Mouse (Mus musculus): ENCODE measurements around the gene Taar8b.
"Not testable (repeated sequence)": the region's sequence is repeated elsewhere in the genome, so short reads cannot be mapped to it uniquely, and the experiment has no call there.

The Taar8b gene

GRCm38 (mm10) chr10:24092194-24092593 lies at the start of gene Taar8b:
Taar8b (minus strand) TSS chr10:24092294.
- ATAC-seq (ENCODE audit: insufficient number of reproducible peaks, low FRiP score, low TSS enrichment), result no peak

GRCm38 (mm10) chr10:24138623-24139261 lies 46.6 kb upstream of the Taar8b start:
- ATAC-seq (ENCODE audit: insufficient number of reproducible peaks, low FRiP score, low TSS enrichment), result no peak

- ATAC-seq (ENCODE audit: insufficient number of reproducible peaks, low FRiP score, low TSS enrichment), result no peak
Observed at GRCm38 (mm10) chr10:24134071-24134645, 42.1 kb upstream of the Taar8b start.

GRCm38 (mm10) chr10:24133132-24133531 lies 41.0 kb upstream of the Taar8b start:
- no peak for ATAC-seq (ENCODE audit: insufficient number of reproducible peaks, low FRiP score, low TSS enrichment)

- ATAC-seq (ENCODE audit: insufficient number of reproducible peaks, low FRiP score, low TSS enrichment), result no peak
Observed at GRCm38 (mm10) chr10:24132273-24132672, 40.2 kb upstream of the Taar8b start.

- ATAC-seq (ENCODE audit: insufficient number of reproducible peaks, low FRiP score, low TSS enrichment), result peak; percentile 76; the same call in 1 of the 2 replicates
Observed at GRCm38 (mm10) chr10:24131451-24132262, 39.6 kb upstream of the Taar8b start.

GRCm38 (mm10) chr10:24111116-24111778 lies 19.2 kb upstream of the Taar8b start:
- ATAC-seq (ENCODE audit: insufficient number of reproducible peaks, low FRiP score, low TSS enrichment), result peak; percentile 49; the same call in 1 of the 2 replicates

- not testable (repeated sequence) for ATAC-seq (ENCODE audit: insufficient number of reproducible peaks, low FRiP score, low TSS enrichment)
Observed at GRCm38 (mm10) chr10:24109434-24109833, 17.3 kb upstream of the Taar8b start, which contains the start of gene Taar9. Taar9 (minus strand) TSS chr10:24109534.

- no peak for ATAC-seq (ENCODE audit: insufficient number of reproducible peaks, low FRiP score, low TSS enrichment)
Observed at GRCm38 (mm10) chr10:24108236-24108635, 16.1 kb upstream of the Taar8b start.

GRCm38 (mm10) chr10:24107747-24108146 lies 15.7 kb upstream of the Taar8b start:
- no peak for ATAC-seq (ENCODE audit: insufficient number of reproducible peaks, low FRiP score, low TSS enrichment)

- not testable (repeated sequence) for ATAC-seq (ENCODE audit: insufficient number of reproducible peaks, low FRiP score, low TSS enrichment)
Observed at GRCm38 (mm10) chr10:24103299-24103698, 11.2 kb upstream of the Taar8b start.

- ATAC-seq (ENCODE audit: insufficient number of reproducible peaks, low FRiP score, low TSS enrichment), result not testable (repeated sequence)
Observed at GRCm38 (mm10) chr10:24101812-24102211, 9.7 kb upstream of the Taar8b start, which contains the start of gene Taar8c. Taar8c (minus strand) TSS chr10:24101912.

- ATAC-seq (ENCODE audit: insufficient number of reproducible peaks, low FRiP score, low TSS enrichment), result not testable (repeated sequence)
Observed at GRCm38 (mm10) chr10:24097010-24097409, 4.9 kb upstream of the Taar8b start.

GRCm38 (mm10) chr10:24087168-24087567 lies 4.9 kb downstream of the Taar8b start:
- ATAC-seq (ENCODE audit: insufficient number of reproducible peaks, low FRiP score, low TSS enrichment), result no peak

- no peak for ATAC-seq (ENCODE audit: insufficient number of reproducible peaks, low FRiP score, low TSS enrichment)
Observed at GRCm38 (mm10) chr10:24086555-24086954, 5.5 kb downstream of the Taar8b start.

GRCm38 (mm10) chr10:24085936-24086335 lies 6.2 kb downstream of the Taar8b start:
- ATAC-seq (ENCODE audit: insufficient number of reproducible peaks, low FRiP score, low TSS enrichment), result no peak

GRCm38 (mm10) chr10:24080166-24080565 lies 11.9 kb downstream of the Taar8b start:
- peak; percentile 45; the same call in 1 of the 2 replicates for ATAC-seq (ENCODE audit: insufficient number of reproducible peaks, low FRiP score, low TSS enrichment)

GRCm38 (mm10) chr10:24076200-24076599 lies 15.9 kb downstream of the Taar8b start, which contains the start of gene Taar8a:
Taar8a (plus strand) TSS chr10:24076500.
- ATAC-seq (ENCODE audit: insufficient number of reproducible peaks, low FRiP score, low TSS enrichment), result not testable (repeated sequence)

GRCm38 (mm10) chr10:24074751-24075150 lies 17.3 kb downstream of the Taar8b start:
- ATAC-seq (ENCODE audit: insufficient number of reproducible peaks, low FRiP score, low TSS enrichment), result not testable (repeated sequence)

- ATAC-seq (ENCODE audit: insufficient number of reproducible peaks, low FRiP score, low TSS enrichment), result no peak
Observed at GRCm38 (mm10) chr10:24058986-24059385, 33.1 kb downstream of the Taar8b start.

Data from cerebellum, adult (tissue).